Mouse (Mus musculus) liver, embryonic 13.5 days (tissue): ENCODE data around the gene Dhx15. TPM values are rescaled to one million over a fixed set of nuclear protein-coding genes. Genes with fewer than 3 reads are reported as not detected.

Experiments
- ATAC-seq: fragments of 200-750 bp; cut with Nextera tagmentation; 2 replicates; pipeline ENCODE4 v1.8.0; 2017; ENCODE audit warnings: low read depth, mild to moderate bottlenecking, moderate number of reproducible peaks, moderate library complexity
- DNase-seq: peaks from one replicate; pipeline ENCODE4 v3.0.0; 2022
- H3K27ac ChIP-seq: fragments of 300-500 bp; sonication (generic); 2 replicates; pipeline ENCODE4 v1.5.1; 2015; ENCODE audit warnings: moderate library complexity, mild to moderate bottlenecking, inconsistent platforms
- H3K27me3 ChIP-seq: fragments of 300-500 bp; sonication (generic); 2 replicates; pipeline ENCODE4 v1.6.1; 2015; ENCODE audit warnings: mild to moderate bottlenecking, inconsistent platforms
- H3K36me3 ChIP-seq: fragments of 300-500 bp; sonication (generic); 2 replicates; pipeline ENCODE4 v1.6.1; 2015; ENCODE audit warnings: mild to moderate bottlenecking, inconsistent platforms
- H3K4me1 ChIP-seq: fragments of 300-500 bp; sonication (generic); replicated peaks from 2 replicates; pipeline ENCODE4 v1.6.1; 2015; ENCODE audit warnings: inconsistent platforms
- H3K4me2 ChIP-seq: fragments of 300-500 bp; sonication (generic); 2 replicates; pipeline ENCODE4 v1.6.1; 2015; ENCODE audit warnings: inconsistent platforms, mild to moderate bottlenecking, moderate library complexity
- H3K4me3 ChIP-seq: fragments of 300-500 bp; sonication (generic); replicated peaks from 2 replicates; pipeline ENCODE4 v1.5.1; 2015; ENCODE audit warnings: mild to moderate bottlenecking, inconsistent platforms
- H3K9ac ChIP-seq: fragments of 300-500 bp; sonication (generic); 2 replicates; pipeline ENCODE4 v1.6.1; 2015; ENCODE audit warnings: mild to moderate bottlenecking, inconsistent platforms
- H3K9me3 ChIP-seq: fragments of 300-500 bp; sonication (generic); replicated peaks from 2 replicates; pipeline ENCODE4 v1.6.1; 2016; ENCODE audit warnings: inconsistent platforms
- WGBS: fragments of 180-500 bp; shearing (Covaris S2); methylation state at CpG from one replicate; pipeline ENCODE4 v1.1.7; 2015; ENCODE audit not compliant: insufficient replicate concordance; 5-methylcytosine and 5-hydroxymethylcytosine counted together
- polyA plus RNA-seq: library from polyadenylated mRNA; unstranded; fragments of >200 nt; fragmentation: Nextera tagmentation; extraction: Ambion mirVana; gene quantifications from 2 replicates; pipeline ENCODE4 v1.2.1, GENCODE M21; 2015

Dhx15 gene
- polyA plus RNA-seq, 1 experiment from 2014 or later: 87.8 TPM

GRCm38 (mm10) chr5:52119192-52119591 is 71.1 kb downstream of the Dhx15 start:
- DNase-seq (no peak), ATAC-seq (no peak)
- 59% methylated on average over 2 of the region's 2 CpGs for WGBS
- Histone ChIP-seq H3K27ac (no peak overlapping the region), H3K9me3 (no peaks in the 10 kb centered on the region), H3K4me3 (no peak overlapping the region), H3K4me1 (peaks cover 20% of the 10 kb centered on the region), H3K4me2 (no peak overlapping the region), H3K27me3 (peaks cover 46% of the 10 kb centered on the region), H3K9ac (no peak overlapping the region), H3K36me3 (no peaks in the 10 kb centered on the region)

- no peak for DNase-seq
- 61% methylated on average over 4 of the region's 4 CpGs for WGBS
- H3K27me3 ChIP-seq: peaks cover 59% of the 10 kb centered on the region
- H3K27ac ChIP-seq: no peak overlapping the region
- H3K4me3 ChIP-seq: no peak overlapping the region
- H3K4me2 ChIP-seq: no peak overlapping the region
- no peaks in the 10 kb centered on the region for H3K9me3 ChIP-seq
- ATAC-seq: no peak
- H3K36me3 ChIP-seq: no peaks in the 10 kb centered on the region
- H3K4me1 ChIP-seq: peaks cover 22% of the 10 kb centered on the region
- H3K9ac ChIP-seq: no peak overlapping the region
Measured at GRCm38 (mm10) chr5:52117829-52118228, 72.5 kb downstream of the Dhx15 start.

- Histone ChIP-seq H3K9me3 (no peaks in the 10 kb centered on the region), H3K27me3 (peaks cover 73% of the 10 kb centered on the region), H3K9ac (no peak overlapping the region), H3K4me1 (peaks cover 25% of the 10 kb centered on the region), H3K4me3 (peak overlapping the region; percentile 63; the same call in 1 of the 2 replicates), H3K36me3 (no peaks in the 10 kb centered on the region), H3K27ac (no peak overlapping the region), H3K4me2 (peak overlapping the region; percentile 80)
- no peak for ATAC-seq
- 5% methylated on average over 17 of the region's 17 CpGs for WGBS
- no peak for DNase-seq
Measured at GRCm38 (mm10) chr5:52116404-52116803, 73.9 kb downstream of the Dhx15 start.

- H3K4me3 ChIP-seq: peak overlapping the region; percentile 63
- H3K27me3 ChIP-seq: peaks cover 79% of the 10 kb centered on the region
- ATAC-seq (peak; percentile 49), DNase-seq (no peak)
- H3K9ac ChIP-seq: no peak overlapping the region
- peak overlapping the region; percentile 80 for H3K4me2 ChIP-seq
- under 1% methylated on average over 33 of the region's 53 CpGs for WGBS
- no peak overlapping the region for H3K27ac ChIP-seq
- no peaks in the 10 kb centered on the region for H3K9me3 ChIP-seq
- no peaks in the 10 kb centered on the region for H3K36me3 ChIP-seq
- peaks cover 25% of the 10 kb centered on the region for H3K4me1 ChIP-seq
Measured at GRCm38 (mm10) chr5:52115821-52116317, 74.4 kb downstream of the Dhx15 start.

GRCm38 (mm10) chr5:52114751-52115451 is 75.4 kb downstream of the Dhx15 start:
- WGBS: 1% methylated on average over 48 of the region's 48 CpGs
- peaks cover 25% of the 10 kb centered on the region for H3K4me1 ChIP-seq
- peak overlapping the region; percentile 80 for H3K4me2 ChIP-seq
- H3K27me3 ChIP-seq: peaks cover 88% of the 10 kb centered on the region
- ATAC-seq (no peak), DNase-seq (no peak)
- no peak overlapping the region for H3K9ac ChIP-seq
- no peaks in the 10 kb centered on the region for H3K36me3 ChIP-seq
- no peaks in the 10 kb centered on the region for H3K9me3 ChIP-seq
- no peak overlapping the region for H3K27ac ChIP-seq
- peak overlapping the region; percentile 63 for H3K4me3 ChIP-seq

GRCm38 (mm10) chr5:52113851-52114731 is 76.2 kb downstream of the Dhx15 start:
- Histone ChIP-seq H3K9ac (no peak overlapping the region), H3K27ac (no peak overlapping the region), H3K4me1 (peaks cover 25% of the 10 kb centered on the region), H3K36me3 (no peaks in the 10 kb centered on the region), H3K9me3 (no peaks in the 10 kb centered on the region), H3K27me3 (peaks cover 91% of the 10 kb centered on the region), H3K4me2 (peak overlapping the region; percentile 80), H3K4me3 (peak overlapping the region; percentile 63)
- no peak for ATAC-seq
- WGBS: under 1% methylated on average over 50 of the region's 54 CpGs
- no peak for DNase-seq

GRCm38 (mm10) chr5:52112953-52113841 is 77.1 kb downstream of the Dhx15 start:
- Histone ChIP-seq H3K4me2 (peak overlapping the region; percentile 80), H3K4me1 (peaks cover 25% of the 10 kb centered on the region), H3K36me3 (no peaks in the 10 kb centered on the region), H3K9ac (no peak overlapping the region), H3K27ac (no peak overlapping the region), H3K4me3 (peak overlapping the region; percentile 63), H3K9me3 (no peaks in the 10 kb centered on the region), H3K27me3 (peaks cover 83% of the 10 kb centered on the region)
- under 1% methylated on average over 73 of the region's 73 CpGs for WGBS
- DNase-seq: no peak
- ATAC-seq: peak; percentile 39; the same call in 1 of the 2 replicates

GRCm38 (mm10) chr5:52112191-52112760 is 78.0 kb downstream of the Dhx15 start:
- Histone ChIP-seq H3K4me2 (peak overlapping the region; percentile 80), H3K27ac (no peak overlapping the region), H3K9me3 (no peaks in the 10 kb centered on the region), H3K9ac (no peak overlapping the region), H3K36me3 (no peaks in the 10 kb centered on the region), H3K4me3 (no peak overlapping the region; the same call in 1 of the 2 replicates), H3K27me3 (peaks cover 76% of the 10 kb centered on the region), H3K4me1 (peaks cover 25% of the 10 kb centered on the region)
- DNase-seq: no peak
- no peak for ATAC-seq
- 3% methylated on average over 16 of the region's 16 CpGs for WGBS

- DNase-seq: no peak
- WGBS: 64% methylated on average over 10 of the region's 10 CpGs
- no peak overlapping the region for H3K4me2 ChIP-seq
- peaks cover 20% of the 10 kb centered on the region for H3K4me1 ChIP-seq
- no peak overlapping the region for H3K4me3 ChIP-seq
- peaks cover 64% of the 10 kb centered on the region for H3K27me3 ChIP-seq
- no peaks in the 10 kb centered on the region for H3K36me3 ChIP-seq
- no peak for ATAC-seq
- H3K9ac ChIP-seq: no peak overlapping the region
- H3K27ac ChIP-seq: no peak overlapping the region
- H3K9me3 ChIP-seq: no peaks in the 10 kb centered on the region
Measured at GRCm38 (mm10) chr5:52110808-52111663, 79.3 kb downstream of the Dhx15 start.
